Mouse (Mus musculus) G1E (cell line): ENCODE data around the gene Trp53rka. TPM values are rescaled to one million over a fixed set of nuclear protein-coding genes. Genes with fewer than 3 reads are reported as not detected.
A peak's percentile ranks its signal among the peaks of the same experiment; 100 is the strongest.

ENCODE experiments used
- ATAC-seq: 2 replicates; pipeline ENCODE4 v1.8.0; 2016; ENCODE audit warnings: mild to moderate bottlenecking; ENCODE audit not compliant: insufficient number of reproducible peaks, poor library complexity, low FRiP score, severe bottlenecking; ENCODE audit errors: extremely low read depth
- DNase-seq: peaks from one replicate; pipeline ENCODE4 v3.0.0; 2012; ENCODE audit warnings: low spot score
- H3K27me3 ChIP-seq: 2 replicates; pipeline ENCODE4 v1.6.1; 2012; ENCODE audit warnings: mild to moderate bottlenecking, low read length, inconsistent platforms; ENCODE audit not compliant: insufficient read depth
- H3K36me3 ChIP-seq: replicated peaks from 2 replicates; pipeline ENCODE3; 2012; ENCODE audit warnings: mild to moderate bottlenecking, inconsistent platforms
- H3K4me1 ChIP-seq: 2 replicates; pipeline ENCODE4 v1.6.1; 2012; ENCODE audit warnings: low read depth, low read length, inconsistent platforms, mixed read lengths; ENCODE audit not compliant: insufficient read depth
- H3K4me3 ChIP-seq: 2 replicates; pipeline ENCODE4 v1.5.1; 2012; ENCODE audit warnings: low read depth, mild to moderate bottlenecking, inconsistent platforms, low read length, moderate library complexity, mixed read lengths
- H3K9me3 ChIP-seq: replicated peaks from 2 replicates; pipeline ENCODE4 v1.6.1; 2012; ENCODE audit warnings: inconsistent platforms
- CTCF ChIP-seq: IDR thresholded peaks from 2 replicates; pipeline ENCODE4 v1.5.1; 2012; ENCODE audit warnings: low read depth, low read length, inconsistent platforms, mixed read lengths
- GATA1 ChIP-seq: IDR thresholded peaks from 2 replicates; pipeline ENCODE4 v1.6.1; 2012; ENCODE audit warnings: borderline replicate concordance, low read length, inconsistent platforms, mixed read lengths
- GATA2 ChIP-seq: IDR thresholded peaks from 2 replicates; pipeline ENCODE4 v1.6.1; 2012; ENCODE audit warnings: low read depth, low read length, inconsistent platforms, borderline replicate concordance
- POLR2AphosphoS5 ChIP-seq: IDR thresholded peaks from 2 replicates; pipeline ENCODE4 v1.6.1; 2012; ENCODE audit warnings: low read depth, low read length, inconsistent platforms; ENCODE audit not compliant: insufficient replicate concordance
- TAL1 ChIP-seq: conservative IDR thresholded peaks from 2 replicates; pipeline ENCODE4 v1.6.1; 2012; ENCODE audit warnings: low read depth, low read length, inconsistent platforms, mixed read lengths
- polyA plus RNA-seq: library from polyadenylated mRNA; stranded (reverse); fragments of >175 nt; gene quantifications from 2 replicates; pipeline ENCODE4 v1.2.3, GENCODE M21; 2012
- total RNA-seq, 2 experiments: library from RNA; stranded (forward) in 1 of 2; stranded (reverse) in 1 of 2; fragments of 200-1000 nt in 1 of 2; fragments of >200 nt in 1 of 2; fragmentation: Nextera tagmentation in 1 of 2; gene quantifications; 2 replicates each; pipeline ENCODE4 v1.2.3; 2014 to 2017

Trp53rka gene
- total RNA-seq (2014; fragmentation: Nextera tagmentation): 7.3 and 8.4 TPM in 2 replicates
- total RNA-seq (2017): 13.7 and 16.4 TPM in 2 replicates
- 25.7 and 28.1 TPM in 2 replicates for polyA plus RNA-seq

GRCm38 (mm10) chr2:165492648-165493553 is at the start of gene Trp53rka:
Trp53rka (minus strand) TSS chr2:165493324.
- peak; percentile 61 for DNase-seq
- Histone ChIP-seq H3K9me3 (peaks cover 3% of the 10 kb centered on the region; the same call in 1 of the 2 replicates), H3K27me3 (peaks cover 10% of the 10 kb centered on the region; the same call in 1 of the 2 replicates), H3K36me3 (peaks cover 33% of the 10 kb centered on the region), H3K4me1 (peaks cover 23% of the 10 kb centered on the region), H3K4me3 (peak within 1 kb of the TSS; percentile 76)
- ATAC-seq: peak; percentile 97
- TF ChIP-seq CTCF (no peak), TAL1 (no peak), GATA1 (no peak), GATA2 (no peak), POLR2AphosphoS5 (no peak)

GRCm38 (mm10) chr2:165540975-165541374 is 47.9 kb upstream of the Trp53rka start:
- Histone ChIP-seq H3K27me3 (no peaks in the 10 kb centered on the region; the same call in 1 of the 2 replicates), H3K36me3 (no peaks in the 10 kb centered on the region)
- no peak for ATAC-seq

GRCm38 (mm10) chr2:165533789-165534188 is 40.7 kb upstream of the Trp53rka start:
- ATAC-seq (no peak), DNase-seq (no peak)
- Histone ChIP-seq H3K4me1 (no peaks in the 10 kb centered on the region), H3K27me3 (no peaks in the 10 kb centered on the region), H3K4me3 (no peak overlapping the region), H3K9me3 (no peaks in the 10 kb centered on the region), H3K36me3 (no peaks in the 10 kb centered on the region)
- TF ChIP-seq CTCF (no peak), POLR2AphosphoS5 (no peak), TAL1 (no peak), GATA2 (no peak), GATA1 (no peak)

More at GRCm38 (mm10) chr2:165540975-165541374, 47.9 kb upstream of the Trp53rka start:
- no peak for DNase-seq
- H3K4me1 ChIP-seq: no peaks in the 10 kb centered on the region
- H3K4me3 ChIP-seq: no peak overlapping the region
- no peaks in the 10 kb centered on the region for H3K9me3 ChIP-seq
- TF ChIP-seq GATA1: no peak
- TF ChIP-seq GATA2: no peak
- TF ChIP-seq TAL1: no peak
- no peak for TF ChIP-seq POLR2AphosphoS5
- TF ChIP-seq CTCF: no peak

GRCm38 (mm10) chr2:165529106-165529505 is 36.0 kb upstream of the Trp53rka start:
- ATAC-seq (no peak), DNase-seq (peak; percentile 25)
- Histone ChIP-seq H3K27me3 (no peaks in the 10 kb centered on the region), H3K4me3 (no peak overlapping the region), H3K9me3 (no peaks in the 10 kb centered on the region), H3K36me3 (no peaks in the 10 kb centered on the region), H3K4me1 (no peaks in the 10 kb centered on the region)
- TF ChIP-seq TAL1: no peak
- peak; percentile 97 for TF ChIP-seq CTCF

- Histone ChIP-seq H3K4me1 (no peaks in the 10 kb centered on the region), H3K36me3 (no peaks in the 10 kb centered on the region), H3K4me3 (no peak overlapping the region), H3K27me3 (no peaks in the 10 kb centered on the region), H3K9me3 (no peaks in the 10 kb centered on the region)
- DNase-seq (no peak), ATAC-seq (no peak)
- TF ChIP-seq TAL1 (no peak), GATA2 (no peak), GATA1 (no peak), CTCF (no peak), POLR2AphosphoS5 (no peak)
Measured at GRCm38 (mm10) chr2:165525609-165526008, 32.5 kb upstream of the Trp53rka start.

- ATAC-seq (no peak), DNase-seq (no peak)
- Histone ChIP-seq H3K4me3 (no peak overlapping the region), H3K27me3 (no peaks in the 10 kb centered on the region), H3K4me1 (no peaks in the 10 kb centered on the region), H3K36me3 (no peaks in the 10 kb centered on the region), H3K9me3 (no peaks in the 10 kb centered on the region)
- TF ChIP-seq CTCF: no peak
- no peak for TF ChIP-seq GATA2
- TF ChIP-seq GATA1: no peak
- TF ChIP-seq TAL1: no peak
Measured at GRCm38 (mm10) chr2:165515178-165515728, 22.1 kb upstream of the Trp53rka start.
